Mouse (Mus musculus): ENCODE data around the gene Cept1.

GRCm38 (mm10) chr3:106494417-106494950 lies 53.1 kb downstream of the Cept1 start:
- no peak for TF ChIP-seq CTCF (IDR thresholded peaks at IDR 0.05; ENCODE audit: low read depth, low read length)
- TF ChIP-seq POLR2A (IDR thresholded peaks at IDR 0.05; ENCODE audit: borderline replicate concordance, low read depth, low read length), result no peak

Data from bone marrow macrophage, adult 2 months (primary cell).